Mouse (Mus musculus): Measurements from ENCODE around the gene Zfr2. TPM values are rescaled to one million over a fixed set of nuclear protein-coding genes. Genes with fewer than 3 reads are reported as not detected.
"Not testable (repeated sequence)": the region's sequence is repeated elsewhere in the genome, so short reads cannot be mapped to it uniquely, and the experiment has no call there.

Zfr2 gene
- polyA plus RNA-seq, 1 experiment from 2014 or later, result 18.2 TPM

GRCm38 (mm10) chr10:81216260-81216659, 16.7 kb upstream of the Zfr2 start:
- Histone ChIP-seq H3K4me1 (no peaks in the 10 kb centered on the region), H3K4me3 (no peak overlapping the region), H3K9me3 (peaks cover 7% of the 10 kb centered on the region; the same call in 1 of the 2 replicates), H3K36me3 (peaks cover 72% of the 10 kb centered on the region), H3K27me3 (replicated peaks) (no peaks in the 10 kb centered on the region), H3K9ac (no peak overlapping the region), H3K27ac (no peak overlapping the region), H3K4me2 (replicated peaks) (no peak overlapping the region)
- 91% methylated on average over 6 of the region's 6 CpGs for WGBS
- ATAC-seq (ENCODE audit: low FRiP score, low read depth), result no peak

GRCm38 (mm10) chr10:81216810-81217209, 16.1 kb upstream of the Zfr2 start:
- no peak overlapping the region for H3K27ac ChIP-seq
- H3K9ac ChIP-seq, result no peak overlapping the region
- WGBS, result 88% methylated on average over 6 of the region's 6 CpGs
- H3K27me3 ChIP-seq (replicated peaks), result no peaks in the 10 kb centered on the region
- ATAC-seq (ENCODE audit: low FRiP score, low read depth), result no peak
- H3K4me3 ChIP-seq, result no peak overlapping the region
- H3K4me2 ChIP-seq (replicated peaks), result no peak overlapping the region
- peaks cover 7% of the 10 kb centered on the region; the same call in 1 of the 2 replicates for H3K9me3 ChIP-seq
- H3K4me1 ChIP-seq, result no peaks in the 10 kb centered on the region
- peaks cover 72% of the 10 kb centered on the region for H3K36me3 ChIP-seq

- H3K4me3 ChIP-seq; H3K27me3 ChIP-seq (replicated peaks); ATAC-seq (ENCODE audit: low FRiP score, low read depth); H3K4me1 ChIP-seq; H3K9me3 ChIP-seq; H3K9ac ChIP-seq; H3K4me2 ChIP-seq (replicated peaks); H3K27ac ChIP-seq: not testable (repeated sequence)
- H3K36me3 ChIP-seq, result peaks cover 71% of the 10 kb centered on the region
- WGBS, result 32% methylated on average over 1 of the region's 1 CpGs
Measured at GRCm38 (mm10) chr10:81217267-81217666, 15.7 kb upstream of the Zfr2 start.

GRCm38 (mm10) chr10:81217964-81218363, 15.0 kb upstream of the Zfr2 start:
- Histone ChIP-seq H3K4me3 (no peak overlapping the region), H3K36me3 (peaks cover 65% of the 10 kb centered on the region), H3K27me3 (replicated peaks) (no peaks in the 10 kb centered on the region), H3K4me1 (no peaks in the 10 kb centered on the region), H3K9ac (no peak overlapping the region), H3K9me3 (no peaks in the 10 kb centered on the region), H3K27ac (no peak overlapping the region), H3K4me2 (replicated peaks) (no peak overlapping the region)
- 40% methylated on average over 7 of the region's 7 CpGs for WGBS
- ATAC-seq (ENCODE audit: low FRiP score, low read depth), result no peak

- H3K27ac ChIP-seq, result no peak overlapping the region
- H3K36me3 ChIP-seq, result peaks cover 48% of the 10 kb centered on the region
- no peak overlapping the region for H3K9ac ChIP-seq
- ATAC-seq (ENCODE audit: low FRiP score, low read depth), result no peak
- no peaks in the 10 kb centered on the region for H3K9me3 ChIP-seq
- 88% methylated on average over 5 of the region's 5 CpGs for WGBS
- H3K27me3 ChIP-seq (replicated peaks), result no peaks in the 10 kb centered on the region
- H3K4me2 ChIP-seq (replicated peaks), result no peak overlapping the region
- H3K4me3 ChIP-seq, result no peak overlapping the region
- H3K4me1 ChIP-seq, result no peaks in the 10 kb centered on the region
Measured at GRCm38 (mm10) chr10:81221402-81222015, 11.4 kb upstream of the Zfr2 start.

DNA sequence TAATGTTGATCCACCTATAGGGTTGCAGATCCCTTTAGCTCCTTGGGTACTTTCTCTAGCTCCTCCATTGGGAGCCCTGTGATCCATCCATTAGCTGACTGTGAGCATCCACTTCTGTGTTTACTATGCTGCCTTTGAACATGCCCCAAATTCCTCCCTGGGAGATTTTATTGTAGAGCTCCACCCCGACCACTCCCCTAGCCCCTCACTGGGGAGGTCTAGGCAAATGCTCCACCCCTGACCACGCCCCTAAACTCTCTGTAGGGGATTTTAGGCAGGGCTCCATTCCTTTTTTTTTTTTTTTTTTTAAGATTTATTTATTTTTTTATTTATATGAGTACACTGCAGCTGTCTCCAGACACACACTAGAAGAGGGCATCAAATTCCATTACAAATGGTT, 9.2 kb upstream of the Zfr2 start:
- not testable (repeated sequence) for ATAC-seq (ENCODE audit: low FRiP score, low read depth); H3K4me1 ChIP-seq; H3K9me3 ChIP-seq; H3K4me3 ChIP-seq; H3K9ac ChIP-seq; H3K27ac ChIP-seq; H3K27me3 ChIP-seq (replicated peaks); H3K4me2 ChIP-seq (replicated peaks)
- 61% methylated on average over 2 of the region's 2 CpGs for WGBS
- H3K36me3 ChIP-seq, result peaks cover 33% of the 10 kb centered on the region; the same call in 1 of the 2 replicates

DNA sequence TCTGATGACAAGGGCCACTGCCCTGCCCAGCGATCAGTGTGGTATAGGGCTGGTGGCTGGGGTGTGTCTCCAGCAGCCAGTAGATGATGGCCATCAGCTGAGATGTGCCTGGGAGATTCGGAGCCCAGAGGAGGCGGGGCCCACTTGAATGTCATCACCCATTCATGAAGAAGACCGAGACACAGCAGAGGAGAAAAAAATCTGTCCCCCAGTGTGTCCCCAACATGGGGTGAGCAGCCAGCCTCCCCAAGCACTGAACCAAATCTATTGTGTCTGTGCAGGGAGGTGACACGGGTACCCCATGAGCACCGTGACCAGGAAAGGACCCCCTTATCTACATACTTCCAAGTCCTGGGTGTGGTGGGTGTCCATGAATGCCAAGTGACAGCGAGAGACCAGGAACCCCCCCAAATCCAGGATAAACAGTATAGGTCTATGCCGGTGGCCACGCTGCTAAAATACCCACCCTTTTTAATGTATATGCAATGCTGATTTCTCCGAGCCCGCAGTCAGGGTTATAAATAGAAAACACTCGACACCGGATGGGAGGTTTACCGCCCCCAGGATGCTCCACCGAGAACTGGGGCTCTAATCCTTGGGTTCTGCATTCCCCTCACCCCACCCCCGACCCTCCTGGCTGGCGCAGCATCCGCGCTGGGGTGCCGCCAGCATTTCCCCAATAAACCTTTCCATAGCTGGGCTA, 3.1 kb upstream of the Zfr2 start:
- peaks cover 30% of the 10 kb centered on the region for H3K4me1 ChIP-seq
- ATAC-seq (ENCODE audit: low FRiP score, low read depth), result 0 out of 2 replicates have a peak, but pooled peaks have one; percentile 13
- peak overlapping the region; percentile 28; the same call in 1 of the 2 replicates for H3K27ac ChIP-seq
- H3K36me3 ChIP-seq, result no peaks in the 10 kb centered on the region
- 11% methylated on average over 20 of the region's 20 CpGs for WGBS
- H3K27me3 ChIP-seq (replicated peaks), result peaks cover 10% of the 10 kb centered on the region; the same call in 1 of the 2 replicates
- peak overlapping the region; percentile 75 for H3K9ac ChIP-seq
- H3K4me2 ChIP-seq (replicated peaks), result peak overlapping the region; percentile 66
- H3K9me3 ChIP-seq, result no peaks in the 10 kb centered on the region
- H3K4me3 ChIP-seq, result peak overlapping the region; percentile 55

DNA sequence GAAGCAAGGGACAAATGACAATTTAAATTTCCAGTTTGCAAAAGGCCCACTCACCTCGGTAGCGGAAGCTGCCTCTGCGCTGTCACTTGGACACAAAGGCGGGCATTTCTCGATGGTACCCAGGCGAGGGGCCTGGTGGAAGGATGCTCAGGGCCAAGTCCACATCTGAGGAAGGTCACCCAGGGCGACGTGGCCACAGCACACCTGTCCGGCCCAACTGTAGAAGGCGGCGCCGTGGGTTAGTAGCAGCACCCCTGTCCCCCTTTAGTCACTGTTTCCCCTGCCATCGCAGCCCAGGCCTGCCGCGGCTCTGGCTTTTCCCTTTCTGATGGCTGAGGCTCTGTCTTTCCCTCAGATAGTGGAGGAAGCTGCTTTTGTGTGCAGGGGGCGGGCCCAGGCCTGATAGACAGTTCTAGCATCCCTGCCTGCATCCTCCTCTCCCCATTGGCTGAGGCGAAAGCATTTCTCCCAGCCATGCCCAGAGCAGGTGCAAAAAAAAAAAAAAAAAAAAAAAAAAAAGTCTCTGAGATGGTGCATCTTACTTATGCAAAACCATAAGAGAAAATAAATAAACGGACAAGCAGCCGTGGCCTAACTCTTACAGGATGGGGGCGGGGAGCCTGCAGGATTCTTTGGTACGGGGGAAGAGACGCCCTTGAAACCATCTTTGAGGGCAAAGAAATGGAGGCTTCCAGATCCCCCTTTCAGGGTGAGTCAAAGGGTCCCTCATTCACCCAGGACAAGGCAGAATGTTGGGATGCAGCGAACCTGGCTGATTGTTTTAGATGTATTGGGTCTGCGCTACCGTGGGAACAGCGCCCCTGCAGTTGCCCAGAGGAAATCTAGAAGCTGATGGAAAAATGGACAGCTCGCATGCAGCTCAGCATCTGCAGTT, 2.3 kb upstream of the Zfr2 start, which contains the start of gene Atcay:
TSS of gene Atcay (minus strand) at position 396 of the 895 bp plus-strand sequence.
- Histone ChIP-seq H3K4me1 (peaks cover 30% of the 10 kb centered on the region), H3K4me3 (peak within 1 kb of the TSS; percentile 55), H3K9ac (peak within 1 kb of the TSS; percentile 75), H3K9me3 (no peaks in the 10 kb centered on the region), H3K4me2 (replicated peaks) (peak within 1 kb of the TSS; percentile 66), H3K36me3 (no peaks in the 10 kb centered on the region), H3K27ac (peak within 1 kb of the TSS; percentile 28; the same call in 1 of the 2 replicates), H3K27me3 (replicated peaks) (peaks cover 10% of the 10 kb centered on the region; the same call in 1 of the 2 replicates)
- ATAC-seq (ENCODE audit: low FRiP score, low read depth), result peak; percentile 87
- WGBS, result 6% methylated on average over 27 of the region's 27 CpGs

GRCm38 (mm10) chr10:81231436-81231835, 1.5 kb upstream of the Zfr2 start:
- no peak for ATAC-seq (ENCODE audit: low FRiP score, low read depth)
- WGBS, result 50% methylated on average over 7 of the region's 7 CpGs

DNA sequence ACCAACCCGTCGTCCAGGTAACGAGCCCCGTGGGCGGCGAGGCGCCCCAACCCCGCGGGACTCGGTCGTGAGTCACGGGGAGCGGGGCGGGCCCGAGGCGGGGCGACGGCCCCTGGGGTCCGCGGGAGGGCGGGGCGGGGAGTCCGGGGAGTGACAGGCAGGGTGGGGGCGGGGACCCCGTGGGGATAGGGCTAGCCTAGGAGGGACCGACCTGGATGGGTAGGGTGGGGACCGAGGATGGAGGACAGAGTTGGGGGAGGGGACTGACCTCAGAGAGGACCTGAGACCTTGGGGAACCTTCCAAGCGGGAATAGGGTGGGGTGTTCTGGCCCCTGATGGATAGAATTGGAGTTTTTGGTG, 251 bp downstream of the Zfr2 start:
- under 1% methylated on average over 28 of the region's 28 CpGs for WGBS
- Histone ChIP-seq H3K4me1 (peaks cover 28% of the 10 kb centered on the region), H3K27ac (no peak overlapping the region)

More at GRCm38 (mm10) chr10:81231436-81231835, 1.5 kb upstream of the Zfr2 start:
- Histone ChIP-seq H3K4me2 (replicated peaks) (peak overlapping the region; percentile 66), H3K27me3 (replicated peaks) (peaks cover 12% of the 10 kb centered on the region; the same call in 1 of the 2 replicates), H3K9me3 (no peaks in the 10 kb centered on the region), H3K4me3 (no peak overlapping the region), H3K27ac (no peak overlapping the region), H3K9ac (no peak overlapping the region), H3K4me1 (peaks cover 30% of the 10 kb centered on the region), H3K36me3 (no peaks in the 10 kb centered on the region)

GRCm38 (mm10) chr10:81234206-81234605, 1.3 kb downstream of the Zfr2 start:
- 85% methylated on average over 6 of the region's 6 CpGs for WGBS
- H3K4me3 ChIP-seq, result no peak overlapping the region
- no peak for ATAC-seq (ENCODE audit: low FRiP score, low read depth)

More for the DNA sequence above, 251 bp downstream of the Zfr2 start:
- no peaks in the 10 kb centered on the region for H3K9me3 ChIP-seq
- H3K9ac ChIP-seq, result peak overlapping the region; percentile 84
- ATAC-seq (ENCODE audit: low FRiP score, low read depth), result peak; percentile 53
- peak overlapping the region; percentile 86 for H3K4me2 ChIP-seq (replicated peaks)
- H3K4me3 ChIP-seq, result peak overlapping the region; percentile 79
- no peaks in the 10 kb centered on the region for H3K36me3 ChIP-seq
- H3K27me3 ChIP-seq (replicated peaks), result peaks cover 20% of the 10 kb centered on the region; the same call in 1 of the 2 replicates

More at GRCm38 (mm10) chr10:81234206-81234605, 1.3 kb downstream of the Zfr2 start:
- Histone ChIP-seq H3K4me1 (peaks cover 23% of the 10 kb centered on the region), H3K4me2 (replicated peaks) (peak overlapping the region; percentile 86), H3K27me3 (replicated peaks) (peaks cover 26% of the 10 kb centered on the region), H3K9me3 (no peaks in the 10 kb centered on the region), H3K27ac (no peak overlapping the region), H3K36me3 (no peaks in the 10 kb centered on the region), H3K9ac (no peak overlapping the region)

All from neural tube, embryonic 12.5 days (tissue).